Mouse (Mus musculus): ENCODE measurements around the gene Snapin. TPM values are rescaled to one million over a fixed set of nuclear protein-coding genes. Genes with fewer than 3 reads are reported as not detected.

Gene Snapin
- polyA plus RNA-seq, 1 experiment from 2014 or later: 76.8 TPM

GRCm38 (mm10) chr3:90488576-90488975 lies 2.3 kb downstream of the Snapin start:
- Histone ChIP-seq H3K4me1 (replicated peaks; ENCODE audit: control insufficient read depth, insufficient read depth, low read length) (peaks cover 7% of the 10 kb centered on the region), H3K4me3 (replicated peaks; ENCODE audit: low read length) (no peak overlapping the region), H3K36me3 (ENCODE audit: control insufficient read depth, insufficient read depth) (peaks cover 32% of the 10 kb centered on the region), H3K27ac (ENCODE audit: low read length) (no peak overlapping the region), H3K4me2 (ENCODE audit: low read length) (no peak overlapping the region), H3K9me3 (ENCODE audit: control insufficient read depth, low read length) (no peaks in the 10 kb centered on the region), H3K9ac (replicated peaks; ENCODE audit: low read depth, low read length) (no peak overlapping the region), H3K27me3 (replicated peaks; ENCODE audit: control insufficient read depth, insufficient read depth, low read length) (no peaks in the 10 kb centered on the region)
- no peak for ATAC-seq
- WGBS: 91% methylated on average over 6 of the region's 6 CpGs

DNA sequence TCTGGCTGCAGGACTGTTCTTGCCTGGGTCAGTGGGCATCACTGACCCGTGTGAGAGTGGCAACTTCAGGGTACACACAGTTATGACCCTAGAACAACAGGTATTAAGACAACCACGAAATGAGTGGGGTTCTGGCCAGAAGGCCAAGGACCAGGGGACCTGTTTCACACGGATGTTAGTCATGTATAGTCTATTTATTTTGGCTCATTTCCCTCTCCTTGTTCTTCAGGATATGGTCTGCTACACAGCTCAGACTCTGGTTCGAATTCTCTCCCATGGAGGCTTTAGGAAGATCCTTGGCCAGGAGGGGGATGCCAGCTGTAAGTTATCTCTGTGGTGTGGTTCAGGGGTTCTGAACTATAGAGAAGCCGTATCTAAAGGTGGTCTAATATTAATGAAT lies 3.8 kb downstream of the Snapin start:
- no peak for ATAC-seq
- Histone ChIP-seq H3K4me2 (ENCODE audit: low read length) (no peak overlapping the region), H3K9ac (replicated peaks; ENCODE audit: low read depth, low read length) (no peak overlapping the region), H3K27me3 (replicated peaks; ENCODE audit: control insufficient read depth, insufficient read depth, low read length) (no peaks in the 10 kb centered on the region), H3K27ac (ENCODE audit: low read length) (no peak overlapping the region), H3K9me3 (ENCODE audit: control insufficient read depth, low read length) (no peaks in the 10 kb centered on the region), H3K36me3 (ENCODE audit: control insufficient read depth, insufficient read depth) (peaks cover 41% of the 10 kb centered on the region), H3K4me3 (replicated peaks; ENCODE audit: low read length) (no peak overlapping the region), H3K4me1 (replicated peaks; ENCODE audit: control insufficient read depth, insufficient read depth, low read length) (peaks cover 7% of the 10 kb centered on the region)
- WGBS: 84% methylated on average over 5 of the region's 5 CpGs

GRCm38 (mm10) chr3:90475831-90476611 lies 14.8 kb downstream of the Snapin start, which contains the start of gene Ilf2:
Ilf2 (plus strand) TSS chr3:90476126.
- H3K27me3 ChIP-seq (replicated peaks; ENCODE audit: control insufficient read depth, insufficient read depth, low read length): no peaks in the 10 kb centered on the region
- H3K4me2 ChIP-seq (ENCODE audit: low read length): peak within 1 kb of the TSS; percentile 82
- no peaks in the 10 kb centered on the region for H3K9me3 ChIP-seq (ENCODE audit: control insufficient read depth, low read length)
- peak within 1 kb of the TSS; percentile 97 for H3K27ac ChIP-seq (ENCODE audit: low read length)
- H3K9ac ChIP-seq (replicated peaks; ENCODE audit: low read depth, low read length): peak within 1 kb of the TSS; percentile 97
- ATAC-seq: peak; percentile 99
- H3K36me3 ChIP-seq (ENCODE audit: control insufficient read depth, insufficient read depth): peaks cover 22% of the 10 kb centered on the region
- H3K4me3 ChIP-seq (replicated peaks; ENCODE audit: low read length): peak within 1 kb of the TSS; percentile 94
- peaks cover 12% of the 10 kb centered on the region for H3K4me1 ChIP-seq (replicated peaks; ENCODE audit: control insufficient read depth, insufficient read depth, low read length)
- under 1% methylated on average over 45 of the region's 45 CpGs for WGBS

DNA sequence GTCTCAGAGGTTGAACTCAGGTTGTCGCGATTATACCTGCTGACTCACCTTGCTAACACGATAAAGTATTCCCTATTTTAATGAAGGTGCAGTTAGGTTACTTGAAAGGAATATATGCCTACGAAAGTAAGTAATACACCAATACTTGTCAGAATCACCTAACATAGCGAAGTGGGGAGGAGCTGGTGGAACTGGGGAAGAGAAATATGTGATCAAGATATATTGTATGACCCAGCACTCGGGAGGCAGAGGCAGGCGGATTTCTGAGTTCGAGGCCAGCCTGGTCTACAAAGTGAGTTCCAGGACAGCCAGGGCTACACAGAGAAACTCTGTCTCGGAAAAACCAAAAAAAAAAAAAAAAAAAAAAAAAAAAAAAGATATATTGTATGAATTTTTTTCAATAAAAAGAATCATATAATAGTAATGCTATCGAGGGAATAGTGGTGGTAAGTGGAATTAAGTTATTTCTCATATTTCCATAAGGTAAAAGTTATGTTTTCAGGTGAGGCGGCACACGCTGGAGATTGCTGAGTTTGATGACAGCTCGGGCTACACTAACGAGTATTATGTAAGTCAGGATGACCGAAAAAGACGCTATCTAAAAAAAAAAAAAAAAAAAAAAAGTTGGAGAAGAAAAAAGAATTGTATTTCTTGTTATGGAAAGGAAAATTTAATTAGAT lies 15.5 kb downstream of the Snapin start:
- H3K4me2 ChIP-seq (ENCODE audit: low read length): peak overlapping the region; percentile 43
- no peak overlapping the region for H3K9ac ChIP-seq (replicated peaks; ENCODE audit: low read depth, low read length)
- H3K9me3 ChIP-seq (ENCODE audit: control insufficient read depth, low read length): no peaks in the 10 kb centered on the region
- H3K36me3 ChIP-seq (ENCODE audit: control insufficient read depth, insufficient read depth): peaks cover 15% of the 10 kb centered on the region; the same call in 1 of the 2 replicates
- no peak overlapping the region for H3K27ac ChIP-seq (ENCODE audit: low read length)
- peaks cover 12% of the 10 kb centered on the region for H3K4me1 ChIP-seq (replicated peaks; ENCODE audit: control insufficient read depth, insufficient read depth, low read length)
- WGBS: 40% methylated on average over 15 of the region's 16 CpGs
- no peaks in the 10 kb centered on the region for H3K27me3 ChIP-seq (replicated peaks; ENCODE audit: control insufficient read depth, insufficient read depth, low read length)
- H3K4me3 ChIP-seq (replicated peaks; ENCODE audit: low read length): peak overlapping the region; percentile 41
- ATAC-seq: peak; percentile 8

DNA sequence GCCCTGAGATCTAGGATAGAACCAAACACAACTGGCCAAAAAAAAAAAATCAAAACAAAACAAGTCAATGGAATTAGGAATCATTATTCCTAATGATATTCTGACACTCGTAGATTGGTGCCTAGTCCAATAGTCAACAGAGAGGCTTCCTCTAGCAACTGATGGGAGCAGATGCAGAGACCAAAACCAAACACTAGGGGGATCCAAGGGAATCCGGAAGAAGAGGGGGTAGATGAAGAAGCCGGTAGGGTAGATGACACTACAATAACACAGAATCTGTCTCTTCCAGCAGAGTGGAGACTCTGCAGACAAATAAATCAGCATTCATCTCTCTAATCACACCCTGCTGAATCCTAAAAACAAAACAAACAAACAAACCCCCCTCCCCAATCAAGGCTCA lies 18.6 kb downstream of the Snapin start:
- WGBS: 24% methylated on average over 3 of the region's 3 CpGs
- no peak overlapping the region for H3K9ac ChIP-seq (replicated peaks; ENCODE audit: low read depth, low read length)
- H3K36me3 ChIP-seq (ENCODE audit: control insufficient read depth, insufficient read depth): no peaks in the 10 kb centered on the region
- H3K4me3 ChIP-seq (replicated peaks; ENCODE audit: low read length): no peak overlapping the region
- H3K4me2 ChIP-seq (ENCODE audit: low read length): no peak overlapping the region
- H3K9me3 ChIP-seq (ENCODE audit: control insufficient read depth, low read length): no peaks in the 10 kb centered on the region
- ATAC-seq: no peak
- H3K27me3 ChIP-seq (replicated peaks; ENCODE audit: control insufficient read depth, insufficient read depth, low read length): 0 out of 2 replicates have a peak, but pooled peaks cover 2% of the 10 kb centered on the region
- H3K4me1 ChIP-seq (replicated peaks; ENCODE audit: control insufficient read depth, insufficient read depth, low read length): peaks cover 5% of the 10 kb centered on the region
- H3K27ac ChIP-seq (ENCODE audit: low read length): no peak overlapping the region

- H3K27me3 ChIP-seq (replicated peaks; ENCODE audit: control insufficient read depth, insufficient read depth, low read length): peaks cover 32% of the 10 kb centered on the region
- H3K27ac ChIP-seq (ENCODE audit: low read length): no peak overlapping the region
- H3K36me3 ChIP-seq (ENCODE audit: control insufficient read depth, insufficient read depth): no peaks in the 10 kb centered on the region
- WGBS: 94% methylated on average over 10 of the region's 10 CpGs
- H3K4me2 ChIP-seq (ENCODE audit: low read length): no peak overlapping the region
- ATAC-seq: no peak
- H3K9me3 ChIP-seq (ENCODE audit: control insufficient read depth, low read length): no peaks in the 10 kb centered on the region
- no peak overlapping the region for H3K9ac ChIP-seq (replicated peaks; ENCODE audit: low read depth, low read length)
- peaks cover 18% of the 10 kb centered on the region for H3K4me1 ChIP-seq (replicated peaks; ENCODE audit: control insufficient read depth, insufficient read depth, low read length)
- no peak overlapping the region for H3K4me3 ChIP-seq (replicated peaks; ENCODE audit: low read length)
Measured at GRCm38 (mm10) chr3:90467618-90468300, 23.1 kb downstream of the Snapin start.

DNA sequence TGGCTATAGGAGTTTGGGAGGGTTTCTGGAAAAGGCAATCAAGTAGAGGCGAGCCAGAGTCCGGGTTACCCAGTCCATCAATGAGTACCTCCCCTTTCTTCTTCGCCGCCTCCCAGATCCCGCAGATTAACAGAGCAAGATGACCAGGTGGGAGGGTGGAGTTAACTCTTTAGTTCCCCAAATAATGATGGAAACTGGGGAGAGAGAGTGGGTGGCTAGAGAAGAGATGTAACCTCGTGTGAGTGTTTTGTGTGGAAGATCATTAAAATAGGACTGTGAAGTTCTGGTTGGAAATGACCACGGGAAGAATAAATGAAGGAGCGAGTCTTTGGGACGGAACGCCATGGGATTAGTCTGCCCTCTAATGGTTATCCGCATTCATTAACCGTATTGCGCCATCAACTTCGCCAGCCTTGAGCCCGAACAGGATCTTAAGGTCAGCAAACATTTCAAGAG lies 24.5 kb downstream of the Snapin start:
- Histone ChIP-seq H3K36me3 (ENCODE audit: control insufficient read depth, insufficient read depth) (no peaks in the 10 kb centered on the region), H3K9ac (replicated peaks; ENCODE audit: low read depth, low read length) (peak overlapping the region; percentile 44), H3K4me2 (ENCODE audit: low read length) (peak overlapping the region; percentile 99), H3K4me3 (replicated peaks; ENCODE audit: low read length) (peak overlapping the region; percentile 50), H3K9me3 (ENCODE audit: control insufficient read depth, low read length) (no peaks in the 10 kb centered on the region), H3K27me3 (replicated peaks; ENCODE audit: control insufficient read depth, insufficient read depth, low read length) (peaks cover 39% of the 10 kb centered on the region), H3K27ac (ENCODE audit: low read length) (no peak overlapping the region), H3K4me1 (replicated peaks; ENCODE audit: control insufficient read depth, insufficient read depth, low read length) (peaks cover 18% of the 10 kb centered on the region)
- WGBS: 0% methylated on average over 15 of the region's 15 CpGs
- peak; percentile 34; the same call in 1 of the 2 replicates for ATAC-seq

- Histone ChIP-seq H3K9me3 (ENCODE audit: control insufficient read depth, low read length) (no peaks in the 10 kb centered on the region), H3K27me3 (replicated peaks; ENCODE audit: control insufficient read depth, insufficient read depth, low read length) (peaks cover 39% of the 10 kb centered on the region), H3K36me3 (ENCODE audit: control insufficient read depth, insufficient read depth) (no peaks in the 10 kb centered on the region), H3K4me3 (replicated peaks; ENCODE audit: low read length) (peak within 1 kb of the TSS; percentile 50), H3K4me1 (replicated peaks; ENCODE audit: control insufficient read depth, insufficient read depth, low read length) (peaks cover 18% of the 10 kb centered on the region), H3K9ac (replicated peaks; ENCODE audit: low read depth, low read length) (peak within 1 kb of the TSS; percentile 44), H3K4me2 (ENCODE audit: low read length) (peak within 1 kb of the TSS; percentile 99), H3K27ac (ENCODE audit: low read length) (no peak within 1 kb of the TSS)
- peak; percentile 62 for ATAC-seq
- WGBS: under 1% methylated on average over 37 of the region's 49 CpGs
Measured at GRCm38 (mm10) chr3:90465686-90466310, 25.0 kb downstream of the Snapin start, which contains the start of gene Npr1. Npr1 (minus strand) TSS chr3:90465866.

Data from forebrain, embryonic 16.5 days (tissue).